Mouse (Mus musculus): ENCODE results near the gene Zbtb38.

Zbtb38 gene

DNA sequence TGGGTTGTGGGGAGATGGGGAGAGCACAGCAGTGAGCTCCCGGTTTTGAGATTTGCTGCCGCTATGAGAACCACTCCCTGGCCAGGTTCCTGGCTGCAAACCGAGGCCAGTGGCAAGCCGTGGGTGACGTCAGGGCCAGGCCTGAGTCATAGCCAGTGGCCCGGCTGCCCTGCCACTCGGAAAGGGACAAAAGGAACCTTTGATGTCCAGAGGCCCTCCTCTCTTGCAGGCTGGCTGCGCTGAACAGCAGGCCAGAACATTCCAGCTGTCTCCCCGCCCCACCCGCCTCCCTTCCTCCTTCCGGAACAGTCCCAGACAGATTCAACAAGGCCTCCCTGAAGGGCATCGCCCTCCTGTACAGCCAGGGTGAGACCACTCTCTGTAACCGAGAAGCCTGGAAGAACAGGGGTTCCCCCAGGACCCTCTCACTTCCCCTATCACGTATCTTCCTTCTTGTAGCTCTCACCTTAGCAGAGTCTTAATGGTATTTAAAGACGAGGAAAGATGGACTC lies at the start of gene Zbtb38:
Gene Zbtb38, minus strand, starts transcription at position 229 of the 512 bp plus-strand sequence.
- peak in 1 of 2 experiments; percentile 39 for DNase-seq (ENCODE audit: low spot score in 2 of 2)

DNA sequence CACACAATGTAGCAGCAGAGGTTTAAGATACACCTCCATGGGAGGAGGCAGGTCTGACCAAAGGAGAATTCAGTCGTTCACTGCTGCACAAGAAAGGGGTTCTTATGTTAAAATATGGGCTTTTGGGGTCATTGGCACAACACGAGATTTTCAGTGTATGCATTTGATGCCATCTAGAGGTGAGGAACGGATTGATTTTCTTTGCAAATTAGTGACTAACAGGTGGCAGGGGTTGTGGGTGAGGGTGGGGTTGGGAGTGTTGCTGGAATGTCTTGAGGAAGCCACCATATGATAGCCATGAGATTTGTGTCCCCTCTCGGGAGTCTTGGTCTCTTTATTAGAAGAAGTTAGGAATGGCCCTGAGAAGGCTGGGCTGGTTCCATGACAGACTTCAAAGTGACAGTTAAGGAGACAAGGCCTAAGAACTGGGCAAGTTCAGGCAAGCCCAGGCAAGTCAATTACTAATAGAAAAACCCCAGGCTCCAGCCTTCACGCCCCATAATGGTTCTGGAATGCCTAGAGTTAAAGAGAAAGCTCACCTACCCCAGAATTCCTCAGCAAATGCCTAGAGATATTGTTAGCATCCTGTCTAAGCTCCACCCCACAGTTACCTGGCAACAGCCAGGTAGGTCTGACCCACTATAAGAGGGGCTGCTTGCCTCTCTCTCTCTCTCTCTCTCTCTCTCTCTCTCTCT lies 47.6 kb upstream of the Zbtb38 start:
- DNase-seq (ENCODE audit: low spot score in 2 of 2), result no peak

DNA sequence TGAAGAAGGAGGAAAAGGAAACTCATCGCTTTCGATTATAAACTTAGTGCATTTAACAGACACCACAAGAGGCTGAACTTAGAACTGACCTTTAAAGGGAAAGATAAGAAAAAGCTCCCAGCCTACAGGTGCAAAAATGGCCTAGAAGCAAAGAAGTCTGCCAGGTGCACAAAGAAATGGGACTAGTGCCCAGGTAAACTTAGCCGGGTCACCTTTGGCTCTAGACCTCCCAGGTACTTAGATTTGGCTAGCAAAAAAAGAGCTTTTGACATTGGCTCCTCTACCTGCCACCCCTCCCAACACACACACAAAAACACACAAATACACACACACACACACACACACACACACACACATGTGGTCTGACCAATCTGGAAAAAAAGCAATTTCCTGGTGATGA lies 44.7 kb upstream of the Zbtb38 start:
- no peak for DNase-seq (ENCODE audit: low spot score in 2 of 2)

DNA sequence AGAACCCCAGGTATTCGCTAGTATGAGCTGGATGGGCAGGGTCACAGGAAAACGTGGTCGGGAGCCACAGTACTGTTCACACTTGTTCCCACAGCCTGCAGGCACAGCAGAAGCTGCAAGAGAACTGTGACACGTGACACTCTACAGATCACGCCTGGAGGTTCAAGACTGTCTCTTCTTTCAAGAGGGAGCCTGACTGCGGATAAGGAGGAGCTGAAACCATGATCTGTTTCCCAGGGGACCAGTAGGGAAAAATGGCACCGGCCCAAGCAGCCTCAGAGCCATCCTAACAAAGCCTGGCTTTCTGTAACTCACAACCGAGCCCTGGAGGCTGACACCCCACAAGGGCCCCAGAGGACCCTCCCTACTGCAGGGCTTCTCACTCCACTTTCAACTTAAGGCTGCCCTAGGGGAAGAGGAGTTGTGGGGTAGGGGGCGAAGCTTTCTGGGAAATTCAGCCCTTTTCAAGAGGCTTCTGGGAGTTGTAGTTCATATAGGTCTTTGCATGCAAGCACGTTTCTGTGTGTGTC lies 42.8 kb upstream of the Zbtb38 start:
- DNase-seq (ENCODE audit: low spot score in 2 of 2), result no peak

DNA sequence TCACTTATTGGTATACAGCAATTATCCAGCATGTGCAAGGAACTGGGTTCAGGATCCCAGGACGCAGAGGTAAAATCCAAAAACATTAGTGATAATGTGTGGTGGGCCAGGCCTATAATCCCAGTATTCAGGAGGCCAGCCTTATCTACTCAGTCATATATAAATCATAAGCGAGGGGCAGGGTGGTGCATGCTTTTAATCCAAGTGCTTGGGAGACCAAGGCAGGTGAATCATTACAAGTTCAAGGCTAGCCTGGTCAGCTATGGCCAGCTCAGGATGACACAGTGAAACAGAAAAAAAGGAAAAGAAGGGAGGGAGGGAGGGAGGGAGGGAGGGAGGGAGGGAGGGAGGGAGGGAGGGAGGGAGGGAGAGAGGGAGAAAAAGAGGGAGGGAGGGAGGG lies 42.0 kb upstream of the Zbtb38 start:
- DNase-seq (ENCODE audit: low spot score in 2 of 2), result no peak

DNA sequence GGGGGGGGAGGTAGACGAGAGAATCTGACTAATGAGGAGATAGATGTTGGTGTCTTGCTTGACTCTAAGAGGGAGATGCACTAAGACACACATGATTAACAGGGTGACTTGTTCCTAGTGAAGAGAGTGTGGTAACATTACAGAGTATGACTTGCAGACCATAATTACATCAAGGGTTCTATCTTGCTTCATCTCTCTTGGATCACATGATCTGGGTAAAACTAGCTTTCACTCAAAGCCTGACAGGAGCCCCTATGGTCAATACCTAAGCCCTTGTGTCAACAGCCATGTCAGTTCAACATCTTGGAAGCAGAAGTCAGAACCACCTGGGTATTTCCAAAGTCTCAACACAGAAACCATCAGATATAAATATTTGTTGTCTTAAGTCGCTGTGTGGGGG lies 39.9 kb upstream of the Zbtb38 start:
- no peak for DNase-seq (ENCODE audit: low spot score in 2 of 2)

DNA sequence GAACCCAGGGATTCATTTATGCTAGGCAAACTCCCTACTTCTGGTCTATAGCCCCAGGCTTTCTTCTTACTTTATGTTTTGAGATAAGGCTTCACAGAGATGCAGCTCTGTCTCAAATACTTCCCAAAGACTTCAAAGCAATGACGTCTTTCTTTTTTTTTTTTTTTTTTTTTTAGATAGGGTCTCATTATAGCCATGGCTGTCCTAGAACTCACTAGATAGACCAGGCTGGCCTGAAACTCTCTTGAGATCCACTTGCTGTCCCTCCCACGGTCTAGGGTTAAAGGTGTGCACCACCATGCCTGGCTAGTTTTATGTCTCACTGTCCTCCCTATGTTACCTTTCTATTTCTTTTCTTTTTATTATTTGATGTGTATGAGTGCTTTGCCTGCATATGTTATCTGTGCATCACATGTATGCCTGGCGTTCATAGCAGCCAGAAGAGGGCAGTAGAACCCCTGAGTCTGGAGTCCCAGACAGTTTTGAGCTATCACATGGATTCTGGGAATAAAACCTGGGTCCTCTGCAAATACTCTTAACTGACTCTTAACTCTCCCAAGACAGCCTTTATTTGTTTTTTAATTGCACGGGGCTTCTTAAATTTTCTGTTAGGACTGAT lies 37.9 kb upstream of the Zbtb38 start:
- DNase-seq (ENCODE audit: low spot score in 2 of 2), result no peak

DNA sequence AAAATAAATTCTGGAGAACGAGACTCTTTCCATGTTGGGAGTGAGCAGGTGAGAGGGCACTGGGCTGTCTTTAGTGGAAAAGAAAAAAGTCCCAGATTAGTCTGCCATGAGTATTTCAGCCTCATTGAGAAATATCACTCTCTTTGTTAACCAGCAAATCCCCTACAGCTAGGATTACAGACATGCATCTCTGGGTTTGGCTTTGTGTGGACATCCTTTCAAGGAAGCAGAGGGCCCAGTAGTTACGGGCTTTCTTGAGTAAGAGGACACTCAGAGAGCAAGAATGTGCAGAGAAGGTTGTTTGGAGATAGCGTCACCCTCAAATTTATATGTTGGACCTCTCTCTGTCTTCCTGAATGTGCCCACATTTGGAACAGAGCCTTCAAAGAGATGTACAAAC lies 37.3 kb upstream of the Zbtb38 start:
- DNase-seq (ENCODE audit: low spot score in 2 of 2), result no peak

DNA sequence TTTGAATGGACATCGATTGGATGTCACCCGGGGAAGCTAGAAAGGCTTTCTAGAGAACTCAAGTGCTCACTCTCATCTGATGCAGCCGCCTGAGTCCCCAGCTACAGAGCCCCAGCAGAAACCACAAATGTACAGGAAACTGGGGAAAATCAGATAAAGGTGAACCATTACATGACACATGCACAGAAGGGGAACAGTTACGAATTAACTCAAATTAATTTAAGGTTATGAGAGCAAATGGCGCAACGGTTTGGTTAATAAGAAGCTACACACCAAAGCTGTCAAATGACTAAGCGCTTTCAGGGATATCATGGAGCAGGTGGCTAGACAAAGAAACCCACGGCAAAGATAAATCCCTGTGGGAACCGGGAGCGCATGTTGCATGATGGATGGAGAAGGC lies 35.2 kb upstream of the Zbtb38 start:
- DNase-seq (ENCODE audit: low spot score in 2 of 2), result no peak

DNA sequence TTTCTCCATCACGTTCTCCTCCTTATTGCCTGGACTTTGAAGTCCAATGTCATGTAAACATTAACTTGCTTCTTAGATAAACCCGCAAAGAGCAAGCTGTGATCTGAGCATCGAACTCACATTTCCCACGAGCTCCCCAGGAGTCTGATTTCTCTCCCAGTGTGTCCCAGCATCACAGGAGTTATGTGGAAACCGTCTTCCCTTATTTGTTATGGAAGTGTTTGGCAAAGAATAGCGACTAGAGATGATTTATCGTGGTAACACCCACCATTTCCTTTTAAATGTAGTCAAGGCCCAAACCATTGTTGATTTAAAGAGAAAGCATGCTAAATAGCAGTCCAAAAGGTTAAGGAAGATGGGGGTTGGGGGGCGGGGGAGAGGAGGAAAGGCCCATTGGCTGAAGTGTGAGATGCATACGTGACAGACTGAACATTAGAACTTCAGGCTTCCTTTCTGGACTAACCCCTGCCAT lies 33.3 kb upstream of the Zbtb38 start:
- no peak for DNase-seq (ENCODE audit: low spot score in 2 of 2)

DNA sequence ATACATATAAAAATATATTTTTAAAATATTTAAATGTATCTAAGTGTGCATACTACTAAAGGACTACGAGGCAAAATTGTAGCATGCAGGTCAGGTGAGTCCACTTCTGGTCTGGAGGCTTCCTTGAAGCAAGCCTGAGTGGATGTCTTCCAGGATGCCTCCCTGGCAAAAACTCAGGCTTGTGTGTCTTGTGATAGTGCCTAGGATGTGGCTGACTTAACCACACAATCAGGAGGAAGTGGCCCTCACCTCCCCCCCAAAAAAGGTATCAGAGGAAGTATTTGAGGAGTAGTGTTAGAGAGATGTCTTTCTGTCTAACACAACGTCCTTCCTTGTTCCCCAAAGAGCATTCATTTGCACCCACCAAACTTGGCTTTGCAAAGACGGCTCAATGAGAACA lies 32.6 kb upstream of the Zbtb38 start:
- no peak for DNase-seq (ENCODE audit: low spot score in 2 of 2)

DNA sequence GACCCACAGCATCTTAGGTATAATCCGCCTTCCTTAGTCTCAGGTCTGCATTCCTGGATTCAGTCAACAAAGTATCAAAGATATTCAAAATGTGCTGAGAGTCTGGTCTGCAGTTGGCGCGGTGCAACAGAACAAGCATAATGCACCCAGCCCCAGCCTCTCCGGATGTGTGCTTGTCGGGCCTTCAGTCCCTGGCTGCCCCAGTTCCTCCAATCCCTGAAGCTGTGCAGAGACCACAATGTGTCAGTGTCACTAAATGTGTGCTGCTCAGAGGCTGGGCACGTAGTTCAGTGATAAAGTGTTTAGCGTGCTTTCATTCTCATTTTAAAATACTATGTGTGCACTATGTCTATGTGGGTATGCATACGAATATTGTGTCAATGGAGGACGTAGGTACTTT lies 31.0 kb upstream of the Zbtb38 start:
- no peak for DNase-seq (ENCODE audit: low spot score in 2 of 2)

DNA sequence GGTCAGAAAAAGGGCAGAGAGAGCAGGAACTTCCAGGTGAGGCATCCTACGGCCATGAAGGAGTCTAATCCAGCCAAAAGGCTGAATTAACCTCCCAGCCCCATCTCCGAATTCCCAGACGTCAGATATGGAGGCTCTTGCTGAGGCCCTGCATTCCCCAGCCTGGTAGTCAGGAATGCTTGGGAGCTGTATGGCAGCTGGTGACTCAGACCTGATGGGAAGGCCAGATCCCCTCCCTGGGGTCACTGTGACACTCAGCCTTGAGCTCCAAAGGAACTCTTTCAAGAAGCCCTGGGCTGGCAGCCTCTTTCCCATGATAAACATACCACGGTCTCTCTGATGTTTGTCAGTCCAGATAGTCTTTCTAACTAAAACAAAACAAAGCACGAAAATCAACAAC lies 30.6 kb upstream of the Zbtb38 start:
- DNase-seq (ENCODE audit: low spot score in 2 of 2), result no peak

DNA sequence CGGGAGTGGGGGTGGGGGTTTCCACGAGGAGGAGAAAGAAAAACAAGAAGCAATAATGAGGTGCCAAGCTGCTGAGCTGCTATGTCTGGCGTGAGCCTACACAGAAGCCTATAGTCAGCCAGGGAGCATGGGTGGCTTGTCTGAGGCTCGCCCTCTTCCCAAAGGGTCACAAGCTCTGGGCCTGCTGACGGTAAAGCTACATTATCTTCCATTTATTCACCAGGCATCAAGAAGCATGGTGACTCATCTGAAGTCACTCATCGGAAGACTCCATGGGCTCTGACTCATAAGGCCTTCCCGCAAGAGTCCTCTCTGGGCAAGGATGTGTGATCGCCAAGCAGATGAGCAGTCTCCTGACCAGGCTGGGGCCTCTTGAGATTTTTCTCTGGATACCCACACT lies 29.4 kb upstream of the Zbtb38 start:
- DNase-seq (ENCODE audit: low spot score in 2 of 2), result no peak

DNA sequence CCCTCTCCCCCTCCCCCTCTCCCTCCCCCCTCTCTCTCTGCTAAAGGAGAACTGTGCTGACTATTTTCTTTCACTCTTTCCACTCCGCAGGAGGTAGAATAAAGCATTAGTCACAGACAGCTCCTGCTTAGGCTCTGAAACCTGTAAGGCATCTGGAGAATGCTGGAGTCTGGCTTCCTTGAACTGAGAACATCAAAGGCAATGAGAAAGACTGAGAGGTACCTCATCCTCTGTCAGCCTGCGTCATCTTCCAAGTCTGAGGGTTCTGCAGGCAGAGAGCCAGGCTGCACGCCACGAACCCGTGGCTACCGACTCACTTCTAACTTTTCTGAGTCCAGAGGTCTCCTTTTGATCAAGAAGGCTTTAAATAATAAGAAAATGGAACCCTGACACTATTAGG lies 20.5 kb upstream of the Zbtb38 start:
- DNase-seq (ENCODE audit: low spot score in 2 of 2), result no peak

DNA sequence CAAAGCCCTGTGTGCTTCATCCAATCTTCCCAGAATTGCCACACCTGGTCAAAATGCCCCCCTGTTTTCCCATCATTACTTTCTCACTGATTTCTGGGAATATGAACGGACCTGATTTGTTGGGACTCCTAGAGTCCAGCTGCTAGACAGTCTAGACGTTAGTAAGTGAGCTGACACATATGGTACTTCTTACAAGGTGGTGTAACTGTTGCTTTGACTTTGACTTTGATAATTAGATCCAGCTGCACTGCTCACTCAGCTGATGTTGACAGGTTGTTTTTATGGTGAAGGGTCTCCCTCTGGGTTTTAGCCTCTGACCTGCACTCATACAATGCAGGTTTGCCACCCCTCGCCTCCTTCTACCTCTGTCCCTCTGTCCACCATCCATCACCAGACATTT lies 17.8 kb upstream of the Zbtb38 start:
- no peak for DNase-seq (ENCODE audit: low spot score in 2 of 2)

DNA sequence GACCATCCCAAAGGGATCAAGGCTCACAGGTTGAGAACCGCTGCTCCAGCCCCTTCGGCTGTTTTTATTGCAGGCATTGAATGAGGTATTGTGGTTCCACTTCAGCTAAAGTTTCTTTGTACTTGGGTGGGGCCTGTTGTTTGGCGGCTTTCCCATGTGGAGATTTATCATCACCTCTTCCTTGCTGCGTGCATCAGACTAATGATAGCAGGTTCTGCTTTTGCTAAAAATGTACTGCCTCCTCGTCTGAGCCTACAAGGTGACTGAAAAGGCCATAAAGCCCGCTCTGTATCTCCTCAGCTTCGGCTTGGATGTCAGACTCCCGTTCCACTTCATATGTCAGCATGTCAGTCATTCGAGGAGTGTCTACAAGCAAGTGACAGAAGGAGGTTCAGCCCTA lies 17.0 kb upstream of the Zbtb38 start:
- no peak for DNase-seq (ENCODE audit: low spot score in 2 of 2)

DNA sequence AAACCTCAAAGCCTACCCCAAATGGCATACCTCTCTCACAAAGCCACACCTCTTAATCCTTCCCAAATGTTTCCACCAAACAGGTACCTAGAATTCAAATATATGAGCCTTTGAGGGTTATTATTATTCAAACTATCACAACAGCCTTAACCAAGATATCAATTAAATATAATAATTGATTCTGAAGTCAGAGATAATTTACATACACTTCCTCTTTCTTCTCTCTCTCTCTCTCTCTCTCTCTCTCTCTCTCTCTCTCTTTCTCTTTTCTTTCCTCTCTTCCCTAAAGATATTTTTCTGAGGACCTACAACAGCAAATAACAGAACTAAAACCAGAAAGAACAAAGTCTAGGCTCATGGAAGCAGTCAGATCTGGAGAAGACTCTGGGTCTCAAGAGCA lies 15.2 kb upstream of the Zbtb38 start:
- DNase-seq (ENCODE audit: low spot score in 2 of 2), result no peak

DNA sequence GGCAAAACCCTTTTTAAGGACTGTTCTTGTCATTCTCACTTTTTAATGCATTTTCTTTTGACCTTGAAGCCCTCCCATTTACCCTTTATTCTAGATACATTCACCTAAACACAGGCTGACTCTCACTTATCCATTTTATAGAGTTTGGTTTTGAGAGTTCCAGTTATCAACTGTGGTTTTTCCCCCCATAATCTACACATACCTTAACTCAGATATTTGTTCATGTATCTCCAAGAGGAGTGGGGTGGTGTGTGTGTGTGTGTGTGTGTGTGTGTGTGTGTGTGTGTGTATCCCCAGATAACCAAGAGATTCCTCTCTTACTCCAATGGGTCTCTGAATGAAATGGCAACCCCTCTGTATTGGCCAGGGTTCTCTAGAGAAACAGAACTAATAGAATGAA lies 13.4 kb upstream of the Zbtb38 start:
- DNase-seq (ENCODE audit: low spot score in 2 of 2), result no peak

DNA sequence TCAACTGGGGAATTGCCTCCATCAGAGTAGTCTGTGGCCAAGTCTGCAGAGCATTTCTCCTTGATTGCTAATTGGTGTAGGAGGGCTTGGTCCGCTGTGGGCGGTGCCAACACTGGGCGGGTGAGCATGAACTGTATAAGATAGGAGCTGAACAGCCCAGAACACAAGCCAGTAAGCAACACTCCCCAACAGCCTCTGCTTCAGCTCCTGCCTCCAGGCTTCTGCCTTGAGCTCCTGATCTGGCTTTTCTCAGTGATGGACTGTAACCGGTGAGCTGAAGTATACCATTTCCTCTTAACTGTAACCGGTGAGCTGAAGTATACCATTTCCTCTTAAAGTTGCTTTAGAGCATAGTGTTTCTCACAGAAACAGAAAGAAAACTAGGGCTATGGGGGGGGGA lies 12.8 kb upstream of the Zbtb38 start:
- peak; percentile 29 to 73 for DNase-seq (ENCODE audit: low spot score in 2 of 2)

DNA sequence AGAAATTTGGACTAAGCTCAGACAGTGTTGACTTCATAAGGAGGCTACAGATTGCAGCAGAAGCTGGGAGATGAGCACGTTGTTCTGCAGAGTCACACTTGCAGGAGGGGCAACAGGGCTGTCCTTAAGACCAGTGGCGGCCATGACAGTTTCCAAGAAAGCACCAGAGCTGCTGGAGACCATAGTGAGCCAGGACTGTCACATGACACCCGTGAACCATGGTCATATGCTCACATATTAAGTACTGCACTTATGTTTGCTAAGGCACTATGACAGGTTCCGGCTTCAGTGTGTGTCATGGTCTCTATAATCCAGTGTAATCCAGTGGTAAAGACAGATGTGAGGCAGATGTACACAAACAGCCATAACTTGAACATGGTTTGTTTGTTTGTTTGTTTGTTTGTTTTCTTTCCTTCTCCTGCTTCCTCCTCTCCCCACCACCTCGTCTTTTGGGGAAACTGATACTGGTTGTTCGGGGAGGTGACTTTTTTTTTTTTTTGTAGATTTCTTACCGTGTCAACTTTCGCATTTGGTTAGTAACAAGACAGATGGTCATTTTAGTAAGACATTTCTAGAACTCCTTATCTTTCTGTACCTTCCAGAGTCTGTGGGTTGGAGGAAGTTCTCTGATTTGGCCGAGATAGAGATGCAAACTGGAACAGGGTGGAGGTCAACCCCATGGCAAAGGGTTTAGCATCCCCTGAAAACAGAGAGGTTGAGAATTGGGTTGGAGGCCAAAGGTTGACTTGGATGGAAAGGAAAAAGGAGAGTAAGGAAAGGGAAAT lies 11.4 kb upstream of the Zbtb38 start:
- no peak for DNase-seq (ENCODE audit: low spot score in 2 of 2)

DNA sequence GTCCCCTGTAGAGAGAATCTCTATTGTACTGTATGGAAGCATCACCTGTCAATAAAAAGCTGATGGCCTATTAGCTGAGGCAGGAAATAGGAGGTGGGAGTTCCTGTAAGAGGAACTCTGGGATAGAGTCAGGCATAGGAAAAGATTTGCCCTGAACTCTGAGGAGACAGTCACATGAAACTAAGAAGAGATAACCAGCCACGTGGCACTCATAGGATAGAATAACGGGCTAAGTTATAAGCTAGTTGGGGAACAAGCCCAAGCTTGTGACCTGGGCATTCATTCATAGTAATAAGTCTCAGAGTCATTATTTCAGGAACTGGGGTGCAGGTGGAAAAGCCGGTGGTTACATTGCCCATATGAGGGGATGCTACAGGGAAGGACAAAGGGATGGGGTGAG lies 10.4 kb upstream of the Zbtb38 start:
- no peak for DNase-seq (ENCODE audit: low spot score in 2 of 2)

Data from spleen, postnatal 10 days (tissue).